Mouse (Mus musculus): ENCODE measurements around the gene Hspa2. TPM values are rescaled to one million over a fixed set of nuclear protein-coding genes. Genes with fewer than 3 reads are reported as not detected.

Hspa2 gene
- polyA plus RNA-seq, 1 experiment from 2014 or later, result 10.4 TPM

- no peaks in the 10 kb centered on the region for H3K4me1 ChIP-seq
- no peaks in the 10 kb centered on the region for H3K9me3 ChIP-seq (replicated peaks)
- WGBS, result 74% methylated on average over 6 of the region's 6 CpGs
- no peaks in the 10 kb centered on the region for H3K36me3 ChIP-seq
- no peaks in the 10 kb centered on the region for H3K27me3 ChIP-seq
- no peak overlapping the region for H3K4me2 ChIP-seq (replicated peaks)
- H3K4me3 ChIP-seq, result no peak overlapping the region
- no peak for ATAC-seq (ENCODE audit: low FRiP score)
- H3K27ac ChIP-seq, result no peak overlapping the region
- no peak overlapping the region for H3K9ac ChIP-seq
Observed at GRCm38 (mm10) chr12:76448127-76448526, 44.2 kb downstream of the Hspa2 start.

GRCm38 (mm10) chr12:76452203-76452602, 48.2 kb downstream of the Hspa2 start:
- Histone ChIP-seq H3K9me3 (replicated peaks) (no peaks in the 10 kb centered on the region), H3K27ac (no peak overlapping the region), H3K4me1 (no peaks in the 10 kb centered on the region), H3K27me3 (no peaks in the 10 kb centered on the region), H3K4me3 (no peak overlapping the region), H3K4me2 (replicated peaks) (no peak overlapping the region), H3K36me3 (no peaks in the 10 kb centered on the region), H3K9ac (no peak overlapping the region)
- ATAC-seq (ENCODE audit: low FRiP score), result no peak
- 47% methylated on average over 2 of the region's 2 CpGs for WGBS

Other genes starting within 250 kb of the Hspa2 start
- gene Esr2, start 226.9 kb upstream of the Hspa2 start, polyA plus RNA-seq (2016; fragmentation: Nextera tagmentation; extraction: Ambion mirVana), result 0.22 and 0.47 TPM in 2 replicates
- gene Tex21, start 157.4 kb upstream of the Hspa2 start, polyA plus RNA-seq (2016; fragmentation: Nextera tagmentation; extraction: Ambion mirVana), result not detected in 2 replicates
- gene Mthfd1, start 148.9 kb upstream of the Hspa2 start, polyA plus RNA-seq (2016; fragmentation: Nextera tagmentation; extraction: Ambion mirVana), result 44.8 and 46.3 TPM in 2 replicates
- gene Akap5, start 79.3 kb upstream of the Hspa2 start, polyA plus RNA-seq (2016; fragmentation: Nextera tagmentation; extraction: Ambion mirVana), result 5.7 and 6.8 TPM in 2 replicates
- 20.1 and 20.6 TPM in 2 replicates for gene Zbtb25, start 34.6 kb upstream of the Hspa2 start, polyA plus RNA-seq (2016; fragmentation: Nextera tagmentation; extraction: Ambion mirVana)
- 8.3 and 8.6 TPM in 2 replicates for gene Zbtb1, start 33.9 kb upstream of the Hspa2 start, polyA plus RNA-seq (2016; fragmentation: Nextera tagmentation; extraction: Ambion mirVana)
- gene Ppp1r36, start 13.4 kb downstream of the Hspa2 start, polyA plus RNA-seq (2016; fragmentation: Nextera tagmentation; extraction: Ambion mirVana), result 2.7 and 3.1 TPM in 2 replicates
- gene Plekhg3, start 126.7 kb downstream of the Hspa2 start, polyA plus RNA-seq (2016; fragmentation: Nextera tagmentation; extraction: Ambion mirVana), result 3.0 and 3.6 TPM in 2 replicates